Mouse (Mus musculus) cerebellum, adult 2 months (tissue): ENCODE data around the gene Ifnlr1.

Experiments
- CTCF ChIP-seq: fragments of 200-500 bp; IDR thresholded peaks from 2 replicates; pipeline ENCODE4 v1.5.1; 2011; ENCODE audit warnings: low read depth, mild to moderate bottlenecking, control low read depth, low read length, moderate library complexity, borderline replicate concordance; ENCODE audit not compliant: insufficient read depth
- POLR2A ChIP-seq: fragments of 200-500 bp; IDR thresholded peaks from 2 replicates; pipeline ENCODE4 v1.6.1; 2011; ENCODE audit warnings: low read length, control low read depth, borderline replicate concordance; ENCODE audit not compliant: insufficient read depth

DNA sequence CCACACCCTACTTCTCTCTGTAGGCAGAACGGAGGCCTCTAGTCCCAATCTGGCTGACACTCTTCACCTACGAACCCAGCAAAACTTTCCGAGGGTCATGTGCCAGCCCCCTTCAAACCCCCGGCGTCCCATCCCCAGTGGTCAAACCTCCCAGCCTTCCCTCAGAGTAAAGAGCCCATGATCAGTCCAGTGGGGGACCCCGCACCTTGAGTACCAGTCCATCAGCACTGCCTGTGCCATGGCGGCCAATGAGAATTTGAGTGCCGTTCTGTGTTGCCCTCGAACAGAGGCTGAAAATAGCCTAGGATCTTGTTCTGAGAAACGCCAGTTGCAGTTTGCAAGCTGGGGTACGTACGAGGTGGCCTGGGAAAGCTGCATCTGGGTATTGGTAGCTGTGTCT lies 27.2 kb upstream of the Ifnlr1 start:
- TF ChIP-seq CTCF (no peak), POLR2A (no peak)
